Mouse (Mus musculus): ENCODE results near the gene Tubgcp2.

Gene Tubgcp2

GRCm38 (mm10) chr7:139946032-139946431 is 90.4 kb downstream of the Tubgcp2 start:
- 83% methylated on average over 5 of the region's 5 CpGs for WGBS
